In genomic region chr4:145151103-145151486, GRCm38 (mm10) we compare ENCODE assay signal across 24 mouse cellular contexts.
"Had no signal": no experiment of that assay in that cellular context is flagged by ENCODE, and none has a peak within 500 bp of the region (broad histone marks: within the 10 kb centered on the region; RNA-seq: fewer than 3 reads in every experiment).

No protein-coding gene starts in this region.

- H3K27me3 ChIP-seq: heart, embryonic 12.5 days; hindbrain, embryonic 12.5 days; intestine, embryonic 15.5 days; limb, embryonic 12.5 days had no signal

- H3K4me1 ChIP-seq: hindbrain, embryonic 10.5 days; hindbrain, embryonic 12.5 days; intestine, embryonic 15.5 days; limb, embryonic 12.5 days had no signal

- H3K27ac ChIP-seq: gastrocnemius, adult 2 months; heart, embryonic 10.5 days; hindbrain, embryonic 10.5 days; hindbrain, embryonic 12.5 days; hindbrain, embryonic 14.5 days; intestine, embryonic 15.5 days; layer of hippocampus, adult 2 months; left cerebral cortex, adult 2 months; limb, embryonic 10.5 days; limb, embryonic 12.5 days had no signal

- H3K4me3 ChIP-seq: gastrocnemius, adult 2 months; heart, embryonic 10.5 days; heart, embryonic 12.5 days; hindbrain, embryonic 10.5 days; hindbrain, embryonic 12.5 days; intestine, embryonic 15.5 days; layer of hippocampus, adult 2 months; left cerebral cortex, adult 2 months; limb, embryonic 10.5 days; limb, embryonic 12.5 days had no signal

- DNase-seq: gastrocnemius, adult 2 months; gastrocnemius, postnatal 10 days; gastrocnemius, postnatal 25 days; heart, adult 18-20 months; heart, postnatal 10 days; heart, postnatal 4 days; kidney, adult 18-20 months; kidney, adult 8-10 months; kidney, postnatal 10 days; kidney, postnatal 36 days; liver had no signal

- ATAC-seq: hindbrain, embryonic 16.5 days; inflammation-experienced regulatory T-cells, adult 6 months; intestine, embryonic 15.5 days; intestine, postnatal 0 days had no signal
